Mouse (Mus musculus) heart, embryonic 11.5 days (tissue): ENCODE data around the gene Ccar1. TPM values are rescaled to one million over a fixed set of nuclear protein-coding genes. Genes with fewer than 3 reads are reported as not detected.

ENCODE experiments used
- ATAC-seq: fragments of 200-750 bp; cut with Nextera tagmentation; replicated peaks from 2 replicates; pipeline ENCODE4 v1.8.0; 2017; ENCODE audit warnings: moderate library complexity; ENCODE audit not compliant: insufficient number of reproducible peaks, low FRiP score, low TSS enrichment
- H3K27ac ChIP-seq: fragments of 300-500 bp; sonication (generic); 2 replicates; pipeline ENCODE4 v1.5.1; 2014; ENCODE audit warnings: mild to moderate bottlenecking, low read depth, low read length
- H3K27me3 ChIP-seq: fragments of 300-500 bp; sonication (generic); 2 replicates; pipeline ENCODE4 v1.6.1; 2014; ENCODE audit warnings: mild to moderate bottlenecking, low read length, mixed read lengths; ENCODE audit not compliant: control insufficient read depth, insufficient read depth
- H3K36me3 ChIP-seq: fragments of 300-500 bp; sonication (generic); 2 replicates; pipeline ENCODE4 v1.6.1; 2014; ENCODE audit warnings: mild to moderate bottlenecking, low read length, moderate library complexity, mixed read lengths; ENCODE audit not compliant: control insufficient read depth, insufficient read depth
- H3K4me1 ChIP-seq: fragments of 300-500 bp; sonication (generic); 2 replicates; pipeline ENCODE4 v1.6.1; 2014; ENCODE audit warnings: low read length; ENCODE audit not compliant: control insufficient read depth, insufficient read depth
- H3K4me2 ChIP-seq: fragments of 300-500 bp; sonication (generic); 2 replicates; pipeline ENCODE4 v1.6.1; 2014; ENCODE audit warnings: mild to moderate bottlenecking, moderate library complexity
- H3K4me3 ChIP-seq: fragments of 300-500 bp; sonication (generic); 2 replicates; pipeline ENCODE4 v1.5.1; 2014; ENCODE audit warnings: low read depth, low read length
- H3K9ac ChIP-seq: fragments of 300-500 bp; sonication (generic); 2 replicates; pipeline ENCODE4 v1.6.1; 2014; ENCODE audit warnings: mild to moderate bottlenecking, low read depth, low read length, moderate library complexity
- H3K9me3 ChIP-seq: fragments of 300-500 bp; sonication (generic); replicated peaks from 2 replicates; pipeline ENCODE4 v1.6.1; 2016; ENCODE audit warnings: low read length; ENCODE audit not compliant: control insufficient read depth
- WGBS: fragments of 180-500 bp; shearing (Covaris S2); extraction: QIAGEN DNeasy Blood & Tissue Kit; methylation state at CpG from one replicate; pipeline ENCODE4 v1.1.7; 2014; ENCODE audit not compliant: insufficient replicate concordance; 5-methylcytosine and 5-hydroxymethylcytosine counted together
- polyA plus RNA-seq: library from polyadenylated mRNA; unstranded; fragments of >200 nt; fragmentation: Nextera tagmentation; extraction: Ambion mirVana; gene quantifications from 2 replicates; pipeline ENCODE4 v1.2.1, GENCODE M21; 2014

The Ccar1 gene
- polyA plus RNA-seq, 1 experiment from 2014 or later = 106 TPM

DNA sequence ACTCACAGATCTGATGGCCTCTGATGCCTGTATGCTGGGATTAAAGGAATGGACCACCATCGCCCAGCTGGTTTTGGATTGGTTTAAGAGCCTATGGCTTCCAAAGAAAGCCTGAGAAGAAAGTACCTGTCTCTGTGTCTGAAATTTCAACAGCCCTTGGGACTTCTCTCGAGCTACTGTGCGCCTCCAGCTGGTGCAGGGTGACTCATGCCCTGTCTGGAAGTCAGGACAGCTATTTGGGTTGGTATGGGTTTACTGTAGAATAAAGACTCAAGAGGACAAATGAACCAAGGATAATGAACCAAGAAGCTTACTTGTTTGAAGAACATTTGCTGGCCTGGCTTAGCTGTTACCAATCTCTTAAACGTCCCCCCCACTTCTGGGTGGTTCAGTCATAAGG is 88.5 kb downstream of the Ccar1 start:
- H3K4me3 ChIP-seq = no peak overlapping the region
- H3K27me3 ChIP-seq = no peaks in the 10 kb centered on the region
- no peaks in the 10 kb centered on the region for H3K4me1 ChIP-seq
- H3K9ac ChIP-seq = no peak overlapping the region
- no peak overlapping the region for H3K27ac ChIP-seq
- no peaks in the 10 kb centered on the region for H3K36me3 ChIP-seq
- H3K4me2 ChIP-seq = no peak overlapping the region
- ATAC-seq = no peak
- H3K9me3 ChIP-seq = no peaks in the 10 kb centered on the region
- 73% methylated on average over 4 of the region's 4 CpGs for WGBS

DNA sequence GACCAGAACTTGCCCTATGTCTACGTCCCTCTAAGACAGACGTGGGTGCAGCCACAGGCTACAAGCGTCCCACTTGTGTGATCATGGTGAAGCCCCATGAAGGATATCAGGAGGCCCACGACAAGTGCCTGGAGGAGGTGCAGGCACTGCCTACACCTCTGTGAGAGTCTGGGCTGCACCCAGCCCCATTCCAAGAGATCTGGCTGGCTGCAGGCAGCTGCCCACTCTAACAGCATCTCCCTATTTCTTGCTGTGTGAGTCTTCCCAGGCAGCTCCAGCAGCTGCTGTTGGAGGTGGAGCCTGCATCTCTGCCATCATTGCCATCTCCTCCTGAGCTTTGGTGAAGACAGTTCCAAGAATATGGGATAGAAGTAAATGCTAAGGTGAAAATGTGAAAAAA is 89.7 kb downstream of the Ccar1 start:
- Histone ChIP-seq H3K4me3 (no peak overlapping the region), H3K27me3 (no peaks in the 10 kb centered on the region), H3K4me1 (no peaks in the 10 kb centered on the region), H3K27ac (no peak overlapping the region), H3K9me3 (no peaks in the 10 kb centered on the region), H3K4me2 (no peak overlapping the region), H3K36me3 (no peaks in the 10 kb centered on the region), H3K9ac (no peak overlapping the region)
- no peak for ATAC-seq
- WGBS = 77% methylated on average over 4 of the region's 4 CpGs

Other genes with a start within 250 kb of the Ccar1 start
- 31.1 and 34.0 TPM in 2 replicates for gene Kif1bp, start 213.8 kb downstream of the Ccar1 start, polyA plus RNA-seq
- gene Ddx21, start 190.0 kb downstream of the Ccar1 start, polyA plus RNA-seq = 20.8 and 21.4 TPM in 2 replicates
- gene Ddx50, start 141.1 kb downstream of the Ccar1 start, polyA plus RNA-seq = 107 and 125 TPM in 2 replicates
- 0.97 and 1.4 TPM in 2 replicates for gene Stox1, start 66.2 kb downstream of the Ccar1 start, polyA plus RNA-seq
- gene Tet1, start 116.7 kb upstream of the Ccar1 start, polyA plus RNA-seq = 25.9 and 32.6 TPM in 2 replicates
- gene Slc25a16, start 128.3 kb upstream of the Ccar1 start, polyA plus RNA-seq = 12.0 and 12.7 TPM in 2 replicates
- 25.6 and 26.2 TPM in 2 replicates for gene Dna2, start 154.7 kb upstream of the Ccar1 start, polyA plus RNA-seq
- gene Rufy2, start 187.9 kb upstream of the Ccar1 start, polyA plus RNA-seq = 13.1 and 13.3 TPM in 2 replicates
- 50.5 and 51.2 TPM in 2 replicates for gene Hnrnph3, start 231.9 kb upstream of the Ccar1 start, polyA plus RNA-seq
- gene Pbld2, start 232.0 kb upstream of the Ccar1 start, polyA plus RNA-seq = 0.67 and 0.70 TPM in 2 replicates